Mouse (Mus musculus) heart, embryonic 13.5 days (tissue): ENCODE results near the gene Yap1. TPM values are rescaled to one million over a fixed set of nuclear protein-coding genes. Genes with fewer than 3 reads are reported as not detected.

Experiments used
- ATAC-seq: fragments of 200-750 bp; cut with Nextera tagmentation; 2 replicates; pipeline ENCODE4 v1.8.0; 2017; ENCODE audit warnings: moderate TSS enrichment; ENCODE audit not compliant: insufficient number of reproducible peaks, low FRiP score, low TSS enrichment; ENCODE audit errors: extremely low read depth
- H3K27ac ChIP-seq: fragments of 300-500 bp; sonication (generic); replicated peaks from 2 replicates; pipeline ENCODE4 v1.5.1; 2015; ENCODE audit warnings: moderate library complexity, mild to moderate bottlenecking, inconsistent platforms
- H3K27me3 ChIP-seq: fragments of 300-500 bp; sonication (generic); replicated peaks from 2 replicates; pipeline ENCODE4 v1.6.1; 2015; ENCODE audit warnings: mild to moderate bottlenecking, inconsistent platforms
- H3K36me3 ChIP-seq: fragments of 300-500 bp; sonication (generic); 2 replicates; pipeline ENCODE4 v1.6.1; 2015; ENCODE audit warnings: mild to moderate bottlenecking, inconsistent platforms
- H3K4me1 ChIP-seq: fragments of 300-500 bp; sonication (generic); 2 replicates; pipeline ENCODE4 v1.6.1; 2015; ENCODE audit warnings: inconsistent platforms
- H3K4me2 ChIP-seq: fragments of 300-500 bp; sonication (generic); 2 replicates; pipeline ENCODE4 v1.6.1; 2015; ENCODE audit warnings: inconsistent platforms, mild to moderate bottlenecking, moderate library complexity
- H3K4me3 ChIP-seq: fragments of 300-500 bp; sonication (generic); 2 replicates; pipeline ENCODE4 v1.5.1; 2015; ENCODE audit warnings: moderate library complexity, mild to moderate bottlenecking, inconsistent platforms
- H3K9ac ChIP-seq: fragments of 300-500 bp; sonication (generic); 2 replicates; pipeline ENCODE4 v1.6.1; 2015; ENCODE audit warnings: inconsistent platforms, mild to moderate bottlenecking, moderate library complexity
- H3K9me3 ChIP-seq: fragments of 300-500 bp; sonication (generic); 2 replicates; pipeline ENCODE4 v1.6.1; 2016; ENCODE audit warnings: inconsistent platforms
- WGBS: fragments of 180-500 bp; shearing (Covaris S2); methylation state at CpG from one replicate; pipeline ENCODE4 v1.1.7; 2015; ENCODE audit warnings: mixed read lengths; 5-methylcytosine and 5-hydroxymethylcytosine counted together
- polyA plus RNA-seq: library from polyadenylated mRNA; unstranded; fragments of >200 nt; fragmentation: Nextera tagmentation; extraction: Ambion mirVana; gene quantifications from 2 replicates; pipeline ENCODE4 v1.2.1, GENCODE M21; 2015

Yap1 gene
- polyA plus RNA-seq, 1 experiment from 2014 or later, result 24.2 TPM

- no peak overlapping the region for H3K9ac ChIP-seq
- no peak overlapping the region for H3K27ac ChIP-seq
- H3K9me3 ChIP-seq, result peaks cover 6% of the 10 kb centered on the region; the same call in 1 of the 2 replicates
- H3K4me1 ChIP-seq, result no peaks in the 10 kb centered on the region
- no peaks in the 10 kb centered on the region for H3K36me3 ChIP-seq
- H3K27me3 ChIP-seq, result no peaks in the 10 kb centered on the region
- ATAC-seq, result no peak
- H3K4me2 ChIP-seq, result no peak overlapping the region
- 81% methylated on average over 1 of the region's 1 CpGs for WGBS
- no peak overlapping the region for H3K4me3 ChIP-seq
Observed at GRCm38 (mm10) chr9:7882304-7882865, 122.0 kb downstream of the Yap1 start.

Other genes with a start within 250 kb of the Yap1 start
- gene Tmem123, start 240.6 kb downstream of the Yap1 start, polyA plus RNA-seq, result 84.2 and 90.9 TPM in 2 replicates
- 21.6 and 22.7 TPM in 2 replicates for gene Birc2, start 167.5 kb downstream of the Yap1 start, polyA plus RNA-seq
- 3.8 and 5.3 TPM in 2 replicates for gene Birc3, start 131.4 kb downstream of the Yap1 start, polyA plus RNA-seq
- gene Cfap300, start 38.2 kb upstream of the Yap1 start, polyA plus RNA-seq, result 5.8 and 6.7 TPM in 2 replicates
- 1.7 and 1.8 TPM in 2 replicates for gene Cep126, start 129.7 kb upstream of the Yap1 start, polyA plus RNA-seq